Mouse (Mus musculus) forebrain, postnatal 0 days (tissue): ENCODE measurements around the gene Clstn2. TPM values are rescaled to one million over a fixed set of nuclear protein-coding genes. Genes with fewer than 3 reads are reported as not detected.

Experiments used
- ATAC-seq: fragments of 200-750 bp; cut with Nextera tagmentation; 2 replicates; pipeline ENCODE4 v1.8.0; 2017; ENCODE audit warnings: mild to moderate bottlenecking, moderate library complexity
- DNase-seq: peaks from one replicate; pipeline ENCODE4 v3.0.0-alpha.2; 2015
- H3K27ac ChIP-seq: fragments of 300-500 bp; sonication (generic); 2 replicates; pipeline ENCODE4 v1.5.1; 2014; ENCODE audit warnings: low read depth, mild to moderate bottlenecking, antibody characterized with exemption, low read length, moderate library complexity, mixed read lengths
- H3K27me3 ChIP-seq: fragments of 300-500 bp; sonication (generic); 2 replicates; pipeline ENCODE4 v1.6.1; 2014; ENCODE audit warnings: mild to moderate bottlenecking, low read length, mixed read lengths; ENCODE audit not compliant: insufficient read depth
- H3K36me3 ChIP-seq: fragments of 300-500 bp; sonication (generic); 2 replicates; pipeline ENCODE4 v1.6.1; 2014; ENCODE audit warnings: mild to moderate bottlenecking, moderate library complexity; ENCODE audit not compliant: insufficient read depth
- H3K4me1 ChIP-seq: fragments of 300-500 bp; sonication (generic); 2 replicates; pipeline ENCODE4 v1.6.1; 2014; ENCODE audit warnings: antibody characterized with exemption; ENCODE audit not compliant: insufficient read depth
- H3K4me2 ChIP-seq: fragments of 300-500 bp; sonication (generic); 2 replicates; pipeline ENCODE4 v1.6.1; 2014; ENCODE audit warnings: low read depth, mild to moderate bottlenecking, moderate library complexity
- H3K4me3 ChIP-seq: fragments of 300-500 bp; sonication (generic); 2 replicates; pipeline ENCODE4 v1.5.1; 2014; ENCODE audit warnings: low read depth, low read length, mixed read lengths
- H3K9ac ChIP-seq: fragments of 300-500 bp; sonication (generic); 2 replicates; pipeline ENCODE4 v1.6.1; 2014; ENCODE audit warnings: mild to moderate bottlenecking
- H3K9me3 ChIP-seq: fragments of 300-500 bp; sonication (generic); 2 replicates; pipeline ENCODE4 v1.6.1; 2016; ENCODE audit warnings: low read length
- CTCF ChIP-seq: sonication (generic); IDR thresholded peaks from 2 replicates; pipeline ENCODE4 v1.5.1; 2016; ENCODE audit warnings: antibody characterized with exemption, control low read depth, low read depth
- WGBS: fragments of 180-500 bp; shearing (Covaris S2); extraction: QIAGEN DNeasy Blood & Tissue Kit; methylation state at CpG from one replicate; pipeline ENCODE4 v1.1.7; 2014; 5-methylcytosine and 5-hydroxymethylcytosine counted together
- polyA plus RNA-seq: library from polyadenylated mRNA; unstranded; fragments of >200 nt; fragmentation: Nextera tagmentation; extraction: Ambion mirVana; gene quantifications from 2 replicates; pipeline ENCODE4 v1.2.1, GENCODE M21; 2015
- total RNA-seq: library from RNA; depleted of rRNA; stranded (reverse); fragments of >200 nt; gene quantifications from 2 replicates; pipeline ENCODE4 v1.2.3, GENCODE M21; 2014

Gene Clstn2
- total and polyA plus RNA-seq, 2 experiments from 2014 or later: 13.0 to 58.7 TPM

- Histone ChIP-seq H3K9me3 (no peaks in the 10 kb centered on the region), H3K9ac (no peak overlapping the region)
These were observed 329.0 kb downstream of the Clstn2 start for GRCm38 (mm10) chr9:97703901-97704503.

GRCm38 (mm10) chr9:97702989-97703388, 330.0 kb downstream of the Clstn2 start:
- Histone ChIP-seq H3K4me2 (no peak overlapping the region), H3K9me3 (no peaks in the 10 kb centered on the region), H3K4me1 (no peaks in the 10 kb centered on the region), H3K27ac (no peak overlapping the region), H3K4me3 (no peak overlapping the region), H3K9ac (no peak overlapping the region), H3K36me3 (no peaks in the 10 kb centered on the region), H3K27me3 (no peaks in the 10 kb centered on the region)
- 56% methylated on average over 2 of the region's 2 CpGs for WGBS
- ATAC-seq (no peak), DNase-seq (no peak)
- no peak for TF ChIP-seq CTCF

More at GRCm38 (mm10) chr9:97703901-97704503, 329.0 kb downstream of the Clstn2 start:
- Histone ChIP-seq H3K4me2 (no peak overlapping the region), H3K36me3 (no peaks in the 10 kb centered on the region), H3K4me3 (no peak overlapping the region), H3K4me1 (no peaks in the 10 kb centered on the region), H3K27ac (no peak overlapping the region), H3K27me3 (no peaks in the 10 kb centered on the region)
- no peak for TF ChIP-seq CTCF
- 21% methylated on average over 4 of the region's 4 CpGs for WGBS
- DNase-seq (no peak), ATAC-seq (no peak)

GRCm38 (mm10) chr9:97699983-97700382, 333.0 kb downstream of the Clstn2 start:
- no peaks in the 10 kb centered on the region for H3K4me1 ChIP-seq
- ATAC-seq: no peak
- H3K27me3 ChIP-seq: no peaks in the 10 kb centered on the region
- H3K27ac ChIP-seq: no peak overlapping the region
- H3K9me3 ChIP-seq: no peaks in the 10 kb centered on the region
- TF ChIP-seq CTCF: no peak
- no peak overlapping the region for H3K4me2 ChIP-seq
- WGBS: 82% methylated on average over 3 of the region's 3 CpGs
- H3K36me3 ChIP-seq: no peaks in the 10 kb centered on the region
- no peak overlapping the region for H3K4me3 ChIP-seq
- H3K9ac ChIP-seq: no peak overlapping the region
- DNase-seq: no peak

GRCm38 (mm10) chr9:97699020-97699419, 334.0 kb downstream of the Clstn2 start:
- ATAC-seq: no peak
- TF ChIP-seq CTCF: no peak
- Histone ChIP-seq H3K27ac (no peak overlapping the region), H3K4me2 (no peak overlapping the region), H3K9me3 (no peaks in the 10 kb centered on the region), H3K4me1 (no peaks in the 10 kb centered on the region), H3K27me3 (no peaks in the 10 kb centered on the region), H3K36me3 (no peaks in the 10 kb centered on the region), H3K4me3 (no peak overlapping the region), H3K9ac (no peak overlapping the region)
- 49% methylated on average over 2 of the region's 2 CpGs for WGBS
- no peak for DNase-seq

GRCm38 (mm10) chr9:97698071-97698470, 334.9 kb downstream of the Clstn2 start:
- Histone ChIP-seq H3K9ac (no peak overlapping the region), H3K4me3 (no peak overlapping the region), H3K36me3 (no peaks in the 10 kb centered on the region), H3K4me2 (no peak overlapping the region), H3K27me3 (no peaks in the 10 kb centered on the region), H3K9me3 (no peaks in the 10 kb centered on the region), H3K27ac (no peak overlapping the region), H3K4me1 (no peaks in the 10 kb centered on the region)
- ATAC-seq: no peak
- DNase-seq: no peak
- WGBS: 80% methylated on average over 10 of the region's 10 CpGs
- no peak for TF ChIP-seq CTCF

GRCm38 (mm10) chr9:97696655-97697235, 336.2 kb downstream of the Clstn2 start:
- ATAC-seq (no peak), DNase-seq (no peak)
- TF ChIP-seq CTCF: no peak
- Histone ChIP-seq H3K4me3 (no peak overlapping the region), H3K4me2 (no peak overlapping the region), H3K27me3 (no peaks in the 10 kb centered on the region), H3K27ac (no peak overlapping the region), H3K9me3 (no peaks in the 10 kb centered on the region), H3K4me1 (no peaks in the 10 kb centered on the region), H3K36me3 (no peaks in the 10 kb centered on the region), H3K9ac (no peak overlapping the region)
- 67% methylated on average over 5 of the region's 5 CpGs for WGBS

GRCm38 (mm10) chr9:97695278-97695677, 337.7 kb downstream of the Clstn2 start:
- WGBS: 58% methylated on average over 1 of the region's 1 CpGs
- H3K9me3 ChIP-seq: no peaks in the 10 kb centered on the region
- H3K36me3 ChIP-seq: no peaks in the 10 kb centered on the region
- H3K27me3 ChIP-seq: no peaks in the 10 kb centered on the region
- DNase-seq (no peak), ATAC-seq (no peak)
- no peak overlapping the region for H3K9ac ChIP-seq
- TF ChIP-seq CTCF: no peak
- H3K27ac ChIP-seq: no peak overlapping the region
- H3K4me1 ChIP-seq: no peaks in the 10 kb centered on the region
- H3K4me2 ChIP-seq: no peak overlapping the region
- H3K4me3 ChIP-seq: no peak overlapping the region
